Mouse (Mus musculus) heart, postnatal 0 days (tissue): Measurements from ENCODE around the gene Psme2.

Experiments
- CTCF ChIP-seq: IDR thresholded peaks from 2 replicates; pipeline ENCODE4 v1.5.1; 2016; ENCODE audit warnings: antibody characterized with exemption, control low read depth, low read depth
- EP300 ChIP-seq: IDR thresholded peaks from 2 replicates; pipeline ENCODE4 v1.6.1; 2016; ENCODE audit warnings: antibody characterized with exemption, low read depth

DNA sequence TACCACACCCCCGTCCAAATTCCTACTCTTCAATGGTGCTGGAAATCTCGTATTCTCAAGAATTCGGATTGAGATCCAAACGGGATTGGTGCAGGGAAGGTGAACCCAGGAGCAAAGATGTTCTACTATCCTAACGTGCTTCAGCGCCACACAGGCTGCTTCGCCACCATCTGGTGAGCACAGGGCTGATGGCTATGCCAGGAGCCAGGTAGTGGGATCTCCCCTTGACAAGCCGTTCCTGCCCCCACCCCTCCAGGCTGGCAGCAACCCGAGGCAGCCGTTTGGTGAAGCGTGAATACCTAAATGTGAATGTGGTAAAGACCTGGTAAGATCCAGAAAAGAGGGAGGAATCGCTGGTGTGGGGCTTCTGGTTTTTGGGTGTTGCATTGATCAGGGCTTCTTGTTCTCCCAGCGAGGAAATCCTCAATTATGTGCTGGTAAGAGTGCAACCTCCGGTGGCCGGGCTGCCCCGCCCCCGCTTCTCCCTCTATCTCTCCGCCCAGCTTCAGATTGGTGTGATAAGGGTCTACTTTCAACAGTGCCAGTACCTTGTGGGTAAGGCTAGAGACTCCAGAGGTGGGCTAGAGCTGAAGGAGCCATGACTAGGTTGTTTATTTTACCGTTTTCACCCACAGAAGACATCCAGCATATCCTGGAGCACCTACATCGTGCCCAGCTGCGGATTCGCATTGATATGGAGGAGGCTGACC, 27.7 kb upstream of the Psme2 start:
- TF ChIP-seq CTCF (no peak), EP300 (no peak)
